Mouse (Mus musculus): ENCODE measurements around the gene Atxn7l1.

DNA sequence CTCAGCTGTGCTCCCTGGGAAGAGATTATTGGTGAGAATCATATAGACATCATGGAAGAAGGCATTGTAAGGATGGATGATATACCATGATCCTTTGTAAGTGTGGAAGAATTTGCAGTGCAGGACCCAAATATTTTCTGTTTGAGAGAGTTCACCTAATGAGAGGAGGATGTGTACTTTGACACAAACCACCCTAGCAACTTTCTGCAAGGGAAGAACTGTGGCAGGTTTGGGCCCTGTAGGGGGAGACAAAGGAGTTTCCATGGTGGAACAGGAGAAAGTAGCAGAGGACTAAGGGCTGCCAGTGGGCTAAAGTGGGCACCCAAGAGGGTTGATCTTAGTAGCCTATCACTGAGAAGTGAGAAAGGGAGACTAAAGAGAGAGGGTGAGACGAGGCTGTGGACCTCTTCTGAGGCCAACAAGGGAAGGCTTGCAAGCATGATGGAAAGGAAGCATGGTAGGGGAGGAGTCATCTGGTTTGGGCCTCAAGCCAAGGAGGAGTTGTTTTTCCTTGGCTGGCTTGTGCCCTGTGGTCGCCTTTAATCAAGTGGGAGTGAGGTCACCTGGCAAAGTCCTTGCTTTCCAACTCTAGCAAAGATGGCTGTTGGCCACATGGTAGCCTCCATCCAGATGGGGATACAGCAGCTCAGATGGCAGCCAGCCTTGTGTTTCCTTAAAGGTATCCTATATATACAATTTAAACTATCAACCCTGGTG lies 243.5 kb downstream of the Atxn7l1 start:
- TF ChIP-seq CTCF (conservative IDR thresholded peaks at IDR 0.05; ENCODE audit: insufficient read depth, insufficient read length, low read depth, low read length), result no peak
- no peak for TF ChIP-seq POLR2A (IDR thresholded peaks at IDR 0.05; ENCODE audit: low read depth, low read length)

Measured in kidney, adult 2 months (tissue).